Mouse (Mus musculus) liver, embryonic 13.5 days (tissue): ENCODE measurements around the gene 9930021J03Rik. TPM values are rescaled to one million over a fixed set of nuclear protein-coding genes. Genes with fewer than 3 reads are reported as not detected.

Experiments
- ATAC-seq: fragments of 200-750 bp; cut with Nextera tagmentation; 2 replicates; pipeline ENCODE4 v1.8.0; 2017; ENCODE audit warnings: low read depth, mild to moderate bottlenecking, moderate number of reproducible peaks, moderate library complexity
- DNase-seq: peaks from one replicate; pipeline ENCODE4 v3.0.0; 2022
- H3K27ac ChIP-seq: fragments of 300-500 bp; sonication (generic); 2 replicates; pipeline ENCODE4 v1.5.1; 2015; ENCODE audit warnings: moderate library complexity, mild to moderate bottlenecking, inconsistent platforms
- H3K27me3 ChIP-seq: fragments of 300-500 bp; sonication (generic); 2 replicates; pipeline ENCODE4 v1.6.1; 2015; ENCODE audit warnings: mild to moderate bottlenecking, inconsistent platforms
- H3K36me3 ChIP-seq: fragments of 300-500 bp; sonication (generic); 2 replicates; pipeline ENCODE4 v1.6.1; 2015; ENCODE audit warnings: mild to moderate bottlenecking, inconsistent platforms
- H3K4me1 ChIP-seq: fragments of 300-500 bp; sonication (generic); replicated peaks from 2 replicates; pipeline ENCODE4 v1.6.1; 2015; ENCODE audit warnings: inconsistent platforms
- H3K4me2 ChIP-seq: fragments of 300-500 bp; sonication (generic); 2 replicates; pipeline ENCODE4 v1.6.1; 2015; ENCODE audit warnings: inconsistent platforms, mild to moderate bottlenecking, moderate library complexity
- H3K4me3 ChIP-seq: fragments of 300-500 bp; sonication (generic); replicated peaks from 2 replicates; pipeline ENCODE4 v1.5.1; 2015; ENCODE audit warnings: mild to moderate bottlenecking, inconsistent platforms
- H3K9ac ChIP-seq: fragments of 300-500 bp; sonication (generic); 2 replicates; pipeline ENCODE4 v1.6.1; 2015; ENCODE audit warnings: mild to moderate bottlenecking, inconsistent platforms
- H3K9me3 ChIP-seq: fragments of 300-500 bp; sonication (generic); replicated peaks from 2 replicates; pipeline ENCODE4 v1.6.1; 2016; ENCODE audit warnings: inconsistent platforms
- WGBS: fragments of 180-500 bp; shearing (Covaris S2); methylation state at CpG from one replicate; pipeline ENCODE4 v1.1.7; 2015; ENCODE audit not compliant: insufficient replicate concordance; 5-methylcytosine and 5-hydroxymethylcytosine counted together
- polyA plus RNA-seq: library from polyadenylated mRNA; unstranded; fragments of >200 nt; fragmentation: Nextera tagmentation; extraction: Ambion mirVana; gene quantifications from 2 replicates; pipeline ENCODE4 v1.2.1, GENCODE M21; 2015

9930021J03Rik gene
- polyA plus RNA-seq, result 1.1 and 1.5 TPM in 2 replicates

DNA sequence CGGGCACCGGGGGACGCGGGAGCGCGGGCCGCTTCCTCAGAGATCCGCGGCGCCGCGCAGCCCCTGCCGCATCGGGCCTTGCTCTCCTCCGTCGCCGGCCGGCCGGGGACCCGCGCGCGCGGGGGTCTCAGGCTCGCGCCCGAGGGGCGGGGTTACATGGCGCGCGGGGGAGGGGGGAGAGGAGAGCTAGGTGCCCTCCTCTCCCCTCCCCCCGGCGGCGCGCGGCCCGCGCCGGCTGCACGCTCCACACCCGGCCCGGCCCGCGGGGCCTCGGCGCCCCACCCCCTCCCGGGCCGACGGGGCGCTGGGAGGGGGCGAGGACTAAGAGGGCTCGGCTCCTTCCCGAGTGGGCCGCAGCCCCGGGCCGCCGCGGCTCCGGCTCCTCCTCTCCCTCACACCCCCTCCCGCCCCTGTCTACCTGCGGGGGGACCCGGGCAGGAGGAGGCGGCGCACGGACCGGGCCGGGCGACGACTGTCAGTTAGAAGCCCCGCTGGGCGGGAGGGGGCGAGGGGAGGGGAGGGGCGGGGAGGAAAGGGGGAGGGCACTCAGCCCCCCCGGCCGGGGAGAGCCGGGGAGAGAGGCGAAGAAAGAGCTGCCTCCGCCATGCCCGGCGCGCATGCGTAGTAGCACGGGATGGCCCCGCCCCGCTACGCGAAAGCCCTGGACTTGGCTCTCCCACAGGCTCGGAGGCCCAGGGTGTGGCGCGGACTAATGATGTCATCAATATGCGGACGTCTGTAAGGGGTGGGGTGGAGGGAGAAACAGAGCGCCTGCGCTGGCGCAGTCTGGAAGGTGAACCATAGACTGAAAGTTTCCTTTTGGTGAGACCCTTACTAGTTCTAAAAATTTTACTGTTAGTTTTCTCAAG is at the start of gene 9930021J03Rik:
TSS of gene 9930021J03Rik (minus strand) at position 73 of the 869 bp plus-strand sequence.
- Histone ChIP-seq H3K4me1 (peaks cover 19% of the 10 kb centered on the region), H3K9me3 (no peaks in the 10 kb centered on the region), H3K4me2 (peak within 1 kb of the TSS; percentile 100), H3K9ac (peak within 1 kb of the TSS; percentile 91), H3K4me3 (peak within 1 kb of the TSS; percentile 93), H3K36me3 (peaks cover 21% of the 10 kb centered on the region), H3K27ac (peak within 1 kb of the TSS; percentile 83), H3K27me3 (no peaks in the 10 kb centered on the region)
- ATAC-seq (peak; percentile 91), DNase-seq (peak; percentile 99)
- WGBS, result under 1% methylated on average over 69 of the region's 95 CpGs

DNA sequence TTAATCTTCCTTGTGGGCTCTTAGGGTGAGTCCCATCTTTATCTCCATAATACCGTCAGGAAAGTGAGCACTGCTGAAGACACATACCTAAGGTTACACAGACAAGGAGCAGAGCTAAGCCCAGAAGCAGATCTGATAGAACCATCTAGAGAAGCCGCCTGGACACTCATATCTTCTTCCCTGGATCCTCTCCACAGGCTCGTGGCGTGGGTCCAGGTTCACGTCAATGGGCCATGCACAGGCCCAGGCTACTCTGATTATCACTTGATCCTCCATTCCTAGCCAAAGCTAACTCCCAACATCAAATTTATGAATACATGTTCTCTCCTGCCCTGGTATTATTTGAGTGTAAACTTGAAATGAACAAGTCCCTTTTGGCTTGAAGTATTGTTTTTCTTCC is 47.9 kb upstream of the 9930021J03Rik start:
- no peak for DNase-seq
- Histone ChIP-seq H3K4me3 (no peak overlapping the region), H3K9me3 (no peaks in the 10 kb centered on the region), H3K4me2 (no peak overlapping the region), H3K36me3 (no peaks in the 10 kb centered on the region), H3K4me1 (no peaks in the 10 kb centered on the region), H3K27me3 (no peaks in the 10 kb centered on the region), H3K9ac (no peak overlapping the region), H3K27ac (no peak overlapping the region)
- no peak for ATAC-seq
- 66% methylated on average over 5 of the region's 5 CpGs for WGBS

DNA sequence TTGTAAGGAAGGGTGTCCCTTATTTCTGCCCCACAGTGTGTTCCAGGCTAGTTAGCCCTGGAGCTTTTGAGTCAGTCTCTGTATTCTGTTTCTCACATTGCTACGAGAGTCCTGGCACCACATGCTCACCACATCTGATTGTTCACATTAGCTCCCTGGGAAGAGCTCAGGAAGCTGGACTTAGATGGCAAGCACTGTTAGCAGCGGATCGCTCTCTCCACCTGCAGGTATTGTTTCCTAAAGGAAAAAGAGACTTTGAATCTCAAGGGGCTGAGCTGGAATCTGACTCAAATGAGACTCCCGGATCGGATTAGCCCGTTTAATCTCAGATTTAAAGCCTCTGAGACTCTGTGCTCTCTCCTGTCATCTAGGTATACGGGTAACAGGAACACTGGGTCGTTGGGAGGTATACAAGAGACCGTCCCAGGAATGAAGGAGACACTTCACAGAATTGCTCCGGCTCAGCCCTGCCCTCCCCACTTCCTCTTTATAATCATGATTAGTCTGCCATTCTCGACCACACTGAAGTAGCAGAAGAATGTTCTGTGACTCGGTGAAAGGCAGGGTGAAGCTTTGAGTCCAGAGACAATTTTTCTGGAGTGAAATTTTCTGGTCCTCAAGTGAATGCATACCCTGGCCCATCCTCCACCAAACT is 45.4 kb upstream of the 9930021J03Rik start:
- Histone ChIP-seq H3K4me1 (no peaks in the 10 kb centered on the region), H3K4me2 (no peak overlapping the region), H3K36me3 (no peaks in the 10 kb centered on the region), H3K27ac (no peak overlapping the region), H3K9me3 (no peaks in the 10 kb centered on the region), H3K9ac (no peak overlapping the region), H3K27me3 (no peaks in the 10 kb centered on the region), H3K4me3 (no peak overlapping the region)
- 29% methylated on average over 12 of the region's 12 CpGs for WGBS
- ATAC-seq (no peak), DNase-seq (no peak)

DNA sequence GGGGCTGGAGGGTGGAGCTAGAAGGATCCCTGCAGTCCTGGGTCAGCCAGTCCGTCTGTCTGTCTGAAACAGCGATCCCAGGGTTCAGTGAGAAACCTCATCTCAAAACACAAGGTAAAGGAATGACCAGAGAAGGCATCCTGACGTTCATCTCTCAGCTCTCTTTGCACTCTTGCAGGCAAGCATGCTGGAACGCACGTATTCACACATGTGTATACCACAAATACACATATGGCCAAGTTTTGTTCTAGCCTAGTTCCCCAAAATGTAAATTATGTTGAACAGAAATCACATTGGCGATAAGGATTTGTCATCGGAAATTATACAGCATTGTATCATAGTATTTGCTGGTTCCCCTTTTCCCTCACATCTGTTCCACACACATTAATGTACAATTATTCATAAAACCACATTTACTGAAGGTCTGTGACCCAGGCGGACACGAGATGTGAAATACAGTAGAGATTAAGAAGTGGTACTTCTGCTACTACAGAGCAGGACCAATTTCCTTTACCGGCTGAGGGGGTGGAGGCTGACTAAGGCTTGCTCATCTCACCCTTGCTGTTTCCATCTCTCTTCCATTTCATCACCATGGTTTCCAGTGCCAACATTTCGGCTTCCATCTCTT is 44.2 kb upstream of the 9930021J03Rik start:
- H3K27me3 ChIP-seq, result no peaks in the 10 kb centered on the region
- no peak overlapping the region for H3K9ac ChIP-seq
- WGBS, result 60% methylated on average over 11 of the region's 11 CpGs
- H3K4me1 ChIP-seq, result no peaks in the 10 kb centered on the region
- H3K9me3 ChIP-seq, result no peaks in the 10 kb centered on the region
- H3K4me2 ChIP-seq, result no peak overlapping the region
- no peak overlapping the region for H3K4me3 ChIP-seq
- no peak for ATAC-seq
- no peaks in the 10 kb centered on the region for H3K36me3 ChIP-seq
- DNase-seq, result no peak
- no peak overlapping the region for H3K27ac ChIP-seq

DNA sequence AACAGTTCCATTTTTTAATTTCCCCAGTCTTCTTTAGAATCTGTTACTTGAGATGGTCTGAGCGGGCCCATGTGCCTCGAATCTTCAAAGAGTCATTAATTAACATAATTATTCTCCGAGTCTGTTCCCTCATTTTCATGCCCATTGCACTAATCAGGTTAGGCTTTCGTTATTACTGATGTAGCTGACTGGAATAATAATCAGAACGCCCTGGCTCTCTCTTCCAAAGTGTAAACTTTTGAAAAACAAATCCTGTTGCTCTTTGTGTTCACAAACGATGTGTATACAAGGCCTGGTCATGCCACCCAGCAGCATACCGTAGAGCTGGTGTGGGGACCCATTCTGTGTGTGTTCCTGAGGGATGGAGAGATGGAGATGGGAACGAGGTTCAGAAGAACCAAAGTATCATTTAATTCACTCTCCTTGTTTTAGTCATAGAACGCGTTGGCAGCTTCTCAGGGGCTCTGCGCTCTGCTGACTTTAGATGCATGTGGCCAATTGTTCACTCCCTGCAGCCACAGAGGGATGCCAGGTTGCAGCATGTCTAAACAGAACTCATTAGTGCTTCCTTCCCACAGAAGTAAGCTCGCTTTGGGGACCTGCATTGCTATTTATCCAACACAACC is 38.4 kb upstream of the 9930021J03Rik start:
- Histone ChIP-seq H3K4me3 (no peak overlapping the region), H3K27ac (no peak overlapping the region), H3K9ac (no peak overlapping the region), H3K9me3 (no peaks in the 10 kb centered on the region), H3K4me2 (no peak overlapping the region), H3K27me3 (no peaks in the 10 kb centered on the region), H3K4me1 (no peaks in the 10 kb centered on the region), H3K36me3 (no peaks in the 10 kb centered on the region)
- WGBS, result 69% methylated on average over 12 of the region's 12 CpGs
- ATAC-seq (no peak), DNase-seq (no peak)

DNA sequence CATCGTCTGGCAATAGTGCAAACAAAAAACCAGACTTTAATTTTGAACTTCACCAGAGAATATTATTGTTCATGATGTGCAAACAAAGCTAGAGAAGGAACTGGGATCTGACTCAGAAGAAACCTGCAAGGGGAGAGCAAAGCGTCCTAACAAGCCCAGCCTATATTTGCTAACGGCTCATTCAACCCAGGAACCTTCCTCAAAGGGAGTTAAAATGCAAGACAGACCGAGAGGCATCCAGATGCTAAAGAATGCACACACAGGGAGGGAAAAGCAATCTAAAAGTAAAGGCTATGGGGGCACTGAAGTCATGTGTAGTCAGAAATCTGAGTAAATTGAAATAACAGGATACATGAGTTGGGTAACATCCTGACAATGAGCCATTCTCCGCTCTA is 37.8 kb upstream of the 9930021J03Rik start:
- no peaks in the 10 kb centered on the region for H3K9me3 ChIP-seq
- no peaks in the 10 kb centered on the region for H3K27me3 ChIP-seq
- H3K27ac ChIP-seq, result no peak overlapping the region
- no peak overlapping the region for H3K4me2 ChIP-seq
- ATAC-seq (no peak), DNase-seq (no peak)
- H3K4me3 ChIP-seq, result no peak overlapping the region
- 55% methylated on average over 5 of the region's 5 CpGs for WGBS
- no peaks in the 10 kb centered on the region for H3K4me1 ChIP-seq
- no peaks in the 10 kb centered on the region for H3K36me3 ChIP-seq
- no peak overlapping the region for H3K9ac ChIP-seq

DNA sequence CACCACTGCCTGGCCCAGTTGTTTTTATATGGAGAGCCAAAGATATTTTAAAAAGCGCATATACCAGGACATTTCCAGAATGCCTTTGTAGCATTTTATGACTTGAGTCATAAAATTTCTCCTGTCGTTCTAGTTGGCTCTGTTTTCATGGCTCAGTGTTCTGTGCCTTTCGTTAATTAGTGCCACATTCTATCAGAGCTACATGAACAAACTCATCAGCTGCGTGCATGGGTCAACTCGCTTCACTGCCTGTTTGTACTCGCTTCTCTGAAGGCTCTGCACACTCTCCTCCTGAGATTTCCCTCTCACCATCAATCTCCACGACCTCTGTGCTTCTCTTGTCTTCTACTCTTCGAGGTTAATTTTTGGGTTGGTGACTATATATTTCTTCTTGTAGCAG is 37.2 kb upstream of the 9930021J03Rik start:
- Histone ChIP-seq H3K4me2 (no peak overlapping the region), H3K4me1 (no peaks in the 10 kb centered on the region), H3K9ac (no peak overlapping the region), H3K9me3 (no peaks in the 10 kb centered on the region), H3K27ac (no peak overlapping the region), H3K36me3 (no peaks in the 10 kb centered on the region), H3K4me3 (no peak overlapping the region), H3K27me3 (no peaks in the 10 kb centered on the region)
- DNase-seq (no peak), ATAC-seq (no peak)
- WGBS, result 64% methylated on average over 8 of the region's 8 CpGs

DNA sequence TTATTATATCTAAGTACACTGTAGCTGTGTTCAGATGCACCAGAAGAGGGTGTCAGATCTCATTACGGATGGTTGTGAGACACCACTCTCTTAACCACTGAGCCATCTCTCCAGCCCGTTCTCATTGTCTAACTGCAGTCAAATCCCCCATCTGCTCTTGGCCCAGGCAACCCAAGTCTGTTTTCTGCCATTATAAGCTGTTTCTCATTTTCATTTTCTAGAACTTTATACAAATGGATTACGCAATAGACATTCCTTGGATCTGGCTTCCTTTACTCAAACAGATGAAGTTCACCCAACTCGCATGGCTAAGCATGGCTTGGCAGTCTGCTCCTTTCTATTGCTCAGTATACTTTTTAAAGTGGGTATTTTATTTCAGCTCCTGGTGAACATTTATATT is 34.9 kb upstream of the 9930021J03Rik start:
- Histone ChIP-seq H3K27ac (no peak overlapping the region), H3K9me3 (no peaks in the 10 kb centered on the region), H3K4me1 (no peaks in the 10 kb centered on the region), H3K27me3 (no peaks in the 10 kb centered on the region), H3K4me3 (no peak overlapping the region), H3K4me2 (no peak overlapping the region), H3K9ac (no peak overlapping the region), H3K36me3 (no peaks in the 10 kb centered on the region)
- DNase-seq (no peak), ATAC-seq (no peak)
- 74% methylated on average over 4 of the region's 4 CpGs for WGBS

DNA sequence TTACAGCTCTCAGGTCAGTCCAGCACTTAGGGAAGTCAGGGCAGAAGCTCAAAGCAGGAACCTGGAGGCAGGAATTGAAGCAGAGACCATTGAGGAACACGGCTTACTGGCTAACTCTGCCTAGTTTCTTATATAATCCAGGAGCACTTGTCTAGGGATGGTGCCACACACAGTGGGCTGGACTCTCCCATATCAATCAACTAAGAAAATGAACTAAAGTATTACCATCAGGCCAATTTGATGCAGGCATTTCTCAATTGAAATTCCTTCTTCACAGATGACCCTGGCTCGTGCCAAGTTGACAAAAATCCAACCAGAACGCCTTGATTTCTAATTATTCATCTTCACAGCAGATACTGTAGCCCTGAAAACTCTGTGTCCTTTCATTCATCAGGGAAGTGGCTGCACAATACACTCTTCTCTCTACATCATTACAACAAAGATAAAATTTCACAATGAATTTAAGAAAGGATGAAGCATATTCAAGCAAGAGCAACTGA is 32.9 kb upstream of the 9930021J03Rik start:
- H3K4me2 ChIP-seq, result no peak overlapping the region
- ATAC-seq, result no peak

DNA sequence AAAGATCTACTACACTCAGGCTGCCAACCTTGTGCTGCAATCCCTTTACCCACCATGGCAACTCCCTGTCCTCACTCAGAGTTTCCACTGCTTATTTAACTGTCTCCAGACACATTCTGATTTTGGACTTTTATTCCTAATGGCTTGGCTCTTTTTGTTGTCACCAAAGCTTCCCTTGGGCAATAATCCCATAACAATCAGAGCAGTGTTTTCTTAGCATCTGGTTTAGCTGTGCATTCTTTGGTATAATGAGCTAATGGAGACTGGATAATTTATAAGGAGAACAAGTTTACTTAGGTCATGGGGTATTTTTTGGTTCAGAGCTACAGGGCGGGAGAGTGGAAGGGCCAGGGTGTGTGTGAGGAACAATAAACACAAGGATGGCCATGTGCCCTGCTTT is 32.4 kb upstream of the 9930021J03Rik start:
- DNase-seq (no peak), ATAC-seq (no peak)
- no peak overlapping the region for H3K9ac ChIP-seq
- H3K9me3 ChIP-seq, result no peaks in the 10 kb centered on the region
- WGBS, result 71% methylated on average over 1 of the region's 1 CpGs
- H3K4me3 ChIP-seq, result no peak overlapping the region
- H3K4me2 ChIP-seq, result no peak overlapping the region
- H3K36me3 ChIP-seq, result no peaks in the 10 kb centered on the region
- H3K4me1 ChIP-seq, result no peaks in the 10 kb centered on the region
- H3K27me3 ChIP-seq, result no peaks in the 10 kb centered on the region
- no peak overlapping the region for H3K27ac ChIP-seq

More for the DNA sequence above, 32.9 kb upstream of the 9930021J03Rik start:
- H3K4me1 ChIP-seq, result no peaks in the 10 kb centered on the region
- no peak overlapping the region for H3K27ac ChIP-seq
- no peaks in the 10 kb centered on the region for H3K9me3 ChIP-seq
- H3K27me3 ChIP-seq, result no peaks in the 10 kb centered on the region
- no peak overlapping the region for H3K4me3 ChIP-seq
- H3K9ac ChIP-seq, result no peak overlapping the region
- no peaks in the 10 kb centered on the region for H3K36me3 ChIP-seq
- no peak for DNase-seq
- 52% methylated on average over 3 of the region's 3 CpGs for WGBS
